Mouse (Mus musculus): Measurements from ENCODE around the gene Scaper. TPM values are rescaled to one million over a fixed set of nuclear protein-coding genes. Genes with fewer than 3 reads are reported as not detected.

Scaper gene
- total RNA-seq, 2 experiments from 2014 or later: 16.4 to 18.2 TPM

- peak in 1 of 2 experiments; percentile 54 for DNase-seq
Measured at GRCm38 (mm10) chr9:55540391-55540770, 397.5 kb downstream of the Scaper start.

- DNase-seq: peak in 1 of 2 experiments; percentile 55
Measured at GRCm38 (mm10) chr9:55539661-55540390, 398.1 kb downstream of the Scaper start.

GRCm38 (mm10) chr9:55539006-55539405, 398.9 kb downstream of the Scaper start:
- no peak for DNase-seq

GRCm38 (mm10) chr9:55538377-55538776, 399.5 kb downstream of the Scaper start, which contains the start of gene Isl2:
Isl2 (plus strand) TSS chr9:55538672.
- DNase-seq: no peak

DNA sequence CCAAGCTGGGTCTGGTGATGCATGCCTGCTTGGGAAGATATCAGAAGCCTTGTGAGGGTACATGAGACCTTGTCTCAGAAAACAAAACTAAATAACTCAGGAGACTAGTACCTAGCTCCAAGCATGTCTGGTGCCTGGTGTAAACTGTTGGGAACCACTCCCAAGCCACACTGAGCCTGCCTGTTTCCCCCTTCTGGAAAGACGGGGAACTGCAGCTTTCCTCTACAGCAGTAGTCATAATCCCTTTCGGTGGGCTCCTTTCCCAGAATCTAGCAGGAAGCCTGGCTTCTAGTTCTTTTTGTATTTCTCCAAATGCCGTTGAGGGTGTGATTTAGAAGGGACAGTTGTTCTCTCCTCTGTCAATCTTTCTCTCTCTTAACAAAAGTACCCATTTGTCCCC, 402.0 kb downstream of the Scaper start:
- DNase-seq: peak; percentile 57 to 82

GRCm38 (mm10) chr9:55525716-55526115, 412.2 kb downstream of the Scaper start:
- DNase-seq: peak in 1 of 2 experiments; percentile 14

DNA sequence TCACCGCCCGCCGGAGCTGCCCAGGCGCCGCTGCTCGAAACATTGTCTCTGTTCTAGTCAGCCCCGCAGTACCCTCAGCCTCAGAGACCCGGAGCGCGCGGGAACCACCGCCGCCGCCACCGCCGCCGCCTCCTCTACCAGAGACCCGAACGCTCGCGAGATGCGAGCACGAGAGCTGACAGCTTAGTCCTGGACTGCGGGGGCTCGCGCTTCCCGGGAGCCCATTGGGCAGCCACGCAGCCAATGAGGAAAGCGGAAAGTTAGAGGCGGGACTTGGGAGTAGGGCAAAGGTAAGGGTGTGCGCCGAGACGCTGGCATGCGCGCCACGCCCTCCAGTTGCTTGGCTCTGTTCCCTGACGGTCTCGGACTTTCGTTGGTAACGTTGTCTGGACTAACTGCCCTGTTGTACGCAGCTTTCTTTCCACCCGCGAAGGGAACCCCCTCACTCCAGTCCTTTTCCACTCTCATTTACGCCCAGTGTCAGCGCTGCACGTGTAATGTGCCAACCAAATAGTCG, 425.8 kb downstream of the Scaper start, which contains the start of gene Etfa:
TSS of gene Etfa (minus strand) at position 217 of the 517 bp plus-strand sequence.
- DNase-seq: peak; percentile 98

GRCm38 (mm10) chr9:55511521-55511993, 426.4 kb downstream of the Scaper start:
- DNase-seq: peak; percentile 69 to 78

GRCm38 (mm10) chr9:55510651-55511235, 427.2 kb downstream of the Scaper start:
- peak; percentile 45 to 48 for DNase-seq

DNA sequence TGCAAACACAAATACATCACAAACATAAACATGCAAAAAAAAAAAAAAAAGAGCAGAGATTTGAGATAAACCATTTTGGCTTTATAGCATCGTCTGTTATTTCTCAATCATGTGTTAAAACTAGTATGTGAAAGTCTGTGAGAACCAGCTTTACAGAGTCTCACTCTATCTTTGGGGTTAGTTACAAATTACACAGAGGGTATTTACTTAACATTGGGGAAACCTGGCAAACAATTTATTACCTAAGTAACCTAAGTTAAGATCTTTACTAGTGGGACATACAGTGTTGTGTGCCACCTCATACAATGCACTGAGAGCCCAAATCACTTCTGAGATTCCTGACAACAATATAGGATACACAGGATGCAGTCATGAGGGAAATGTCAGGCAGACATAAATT, 428.2 kb downstream of the Scaper start:
- DNase-seq: no peak

DNA sequence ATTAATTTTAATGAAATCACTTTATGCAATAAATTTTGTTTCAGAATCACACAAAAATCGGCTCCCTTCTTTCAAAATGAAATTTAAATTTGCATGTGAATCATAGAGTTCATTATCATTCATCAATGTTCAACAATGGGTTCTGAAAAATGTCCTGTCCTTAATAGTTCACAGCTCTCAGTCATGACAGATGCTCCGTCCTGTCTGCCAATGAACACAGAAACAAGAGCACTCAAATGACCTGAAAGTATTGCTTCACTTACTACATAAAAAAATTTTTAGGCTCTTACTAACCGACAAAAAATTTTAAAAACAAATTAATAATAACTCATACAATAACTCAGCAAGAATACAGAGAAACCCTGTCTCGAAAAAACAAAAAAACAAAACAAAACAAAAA, 429.2 kb downstream of the Scaper start:
- peak; percentile 52 to 58 for DNase-seq

GRCm38 (mm10) chr9:55507922-55508321, 430.0 kb downstream of the Scaper start:
- peak; percentile 72 to 82 for DNase-seq

Other genes with a start within 250 kb of the Scaper start
- gene 4930563M21Rik, start 72.4 kb upstream of the Scaper start, total RNA-seq (2021): not detected
- 10 to 100 TPM; 29.7 to 32.8 TPM for gene Rcn2, start 103.7 kb upstream of the Scaper start, total RNA-seq (2021)
- 1 to 10 TPM in 1 of 2 experiments, under 1 TPM in 1; 0.74 to 2.0 TPM for gene Pstpip1, start 151.8 kb upstream of the Scaper start, total RNA-seq (2021)
- gene Tspan3, start 227.4 kb upstream of the Scaper start, total RNA-seq (2021): 100 to 1,000 TPM; 201 to 206 TPM